Mouse (Mus musculus) ovary, postnatal 14 days (tissue): ENCODE results near the gene Ddn.

Source experiments
- DNase-seq: peaks from one replicate; pipeline ENCODE4 v3.0.0; 2022; ENCODE audit warnings: low spot score

Ddn gene

GRCm38 (mm10) chr15:98772511-98773211 lies 36.6 kb downstream of the Ddn start:
- no peak for DNase-seq

DNA sequence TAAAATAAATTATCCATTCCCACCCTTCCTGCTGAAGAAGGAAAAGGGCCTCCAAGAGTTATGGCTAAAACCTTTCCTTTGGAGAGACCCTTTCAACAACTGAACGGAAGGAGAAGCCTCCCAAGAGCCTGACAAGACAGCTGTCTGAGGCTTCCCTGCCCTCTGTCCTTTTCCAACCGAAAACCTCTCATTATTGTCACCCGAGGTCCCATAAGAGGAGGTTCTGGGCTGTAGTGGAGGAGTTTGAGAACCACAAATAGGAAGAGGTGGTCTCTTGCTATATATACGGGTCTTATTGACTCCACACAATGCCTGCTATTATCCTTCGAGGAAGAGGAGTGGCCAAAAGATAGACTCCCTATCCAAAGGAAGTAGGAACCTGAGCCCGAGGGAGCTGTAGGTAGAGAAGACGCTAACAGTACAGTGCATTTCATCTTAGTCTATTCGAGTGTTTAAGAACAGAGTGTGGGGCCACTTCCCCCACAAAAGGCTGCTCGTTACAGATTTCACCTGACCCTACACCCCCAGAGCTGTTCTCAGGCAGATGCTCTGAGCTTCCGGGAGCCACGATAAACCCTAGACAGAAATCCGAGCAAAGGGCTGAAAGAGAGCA lies 37.4 kb downstream of the Ddn start:
- no peak for DNase-seq

GRCm38 (mm10) chr15:98768259-98768658 lies 41.0 kb downstream of the Ddn start:
- no peak for DNase-seq

DNA sequence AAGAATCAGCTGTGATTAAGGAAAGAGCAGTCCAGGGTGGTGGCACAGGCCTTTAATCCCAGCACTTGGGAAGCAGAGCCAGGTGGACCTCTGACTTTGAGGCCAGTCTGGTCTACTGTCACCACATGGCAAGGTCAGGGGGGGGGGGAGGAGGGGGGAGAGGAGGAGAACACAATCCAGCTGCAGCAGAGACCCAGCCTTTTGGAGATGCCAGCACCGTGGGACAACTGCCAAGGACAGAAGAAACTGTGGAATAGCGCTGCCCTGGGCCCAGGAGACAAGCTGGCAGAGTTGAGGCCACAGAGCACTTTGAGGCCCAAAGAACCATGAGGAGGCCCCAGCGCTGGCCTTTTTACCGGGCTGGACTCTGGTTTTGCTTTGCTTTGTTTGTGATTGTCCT lies 43.4 kb downstream of the Ddn start:
- DNase-seq: no peak

DNA sequence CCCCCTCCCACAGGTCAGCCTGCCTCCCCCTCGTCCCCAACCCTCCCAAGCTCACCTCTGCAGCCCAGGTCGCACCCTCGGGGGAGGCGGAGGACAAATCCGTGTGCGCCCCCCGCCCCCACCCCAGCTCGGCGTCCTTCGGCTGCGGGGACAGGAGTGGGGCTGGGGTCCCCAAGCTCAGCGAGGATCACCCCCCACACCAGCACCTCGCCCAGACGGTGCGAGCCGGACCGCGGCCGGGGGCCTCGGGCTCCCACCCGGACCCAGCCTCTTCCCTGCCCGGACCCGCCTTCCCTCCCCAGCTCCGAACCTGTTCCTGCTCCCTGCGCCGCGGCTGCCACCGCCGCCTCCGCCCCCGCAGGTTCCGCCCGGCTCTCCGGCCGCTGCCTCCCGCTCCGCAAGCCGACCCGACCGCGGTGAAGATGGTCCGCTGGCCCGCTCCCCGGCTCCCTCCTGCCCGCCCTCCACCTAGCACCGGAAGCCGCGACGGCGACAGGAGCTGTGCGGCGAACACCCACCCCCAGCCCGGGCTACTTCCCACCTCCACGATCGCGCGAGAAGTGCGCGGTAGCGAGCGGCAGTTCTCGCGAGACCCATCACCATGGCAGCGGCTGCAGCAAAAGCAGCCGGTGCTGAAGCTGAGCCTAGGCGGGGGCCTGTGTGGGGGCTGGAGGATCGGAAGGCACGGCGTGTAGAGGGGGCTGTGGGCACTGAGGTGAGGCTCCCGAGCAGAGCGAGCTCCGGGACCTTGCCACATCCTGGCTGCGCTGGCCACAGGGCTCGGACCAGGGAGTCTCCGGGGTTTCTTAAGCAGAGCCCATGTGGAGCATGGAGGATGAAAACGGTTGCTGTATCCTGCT lies 46.4 kb downstream of the Ddn start, which contains the start of gene Arf3:
Gene Arf3, minus strand, starts transcription at position 545 of the 860 bp plus-strand sequence.
- DNase-seq: peak; percentile 93

DNA sequence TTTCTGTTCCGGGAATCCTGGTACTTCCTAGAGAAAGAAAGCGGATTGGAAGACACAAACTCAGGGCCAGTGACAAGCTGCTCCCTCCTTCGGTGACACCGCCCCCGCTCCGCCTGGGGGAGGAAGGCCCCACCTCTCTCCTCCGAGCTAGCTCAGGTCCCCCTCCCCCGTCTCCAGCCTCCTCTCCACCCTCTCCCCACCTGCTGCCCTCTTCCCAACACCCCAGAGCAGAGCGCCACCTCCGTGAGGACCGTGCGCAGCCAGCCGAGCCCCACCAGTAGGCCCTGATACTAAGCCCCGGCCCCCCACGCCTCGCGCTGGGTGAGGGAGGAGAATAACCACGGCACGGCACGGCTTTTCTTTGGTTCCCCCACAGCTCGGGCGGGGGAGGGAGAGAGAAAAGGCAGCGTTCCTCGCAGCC lies 47.1 kb downstream of the Ddn start:
- peak; percentile 55 for DNase-seq

GRCm38 (mm10) chr15:98754125-98754524 lies 55.2 kb downstream of the Ddn start:
- DNase-seq: no peak
